Mouse (Mus musculus) brain, embryonic 14.5 days (tissue): Measurements from ENCODE around the gene Macf1. TPM values are rescaled to one million over a fixed set of nuclear protein-coding genes. Genes with fewer than 3 reads are reported as not detected.

Source experiments
- DNase-seq: peaks from one replicate; pipeline ENCODE4 v3.0.0-alpha.2; 2011; ENCODE audit warnings: low read depth
- CTCF ChIP-seq: fragments of 200-500 bp; IDR thresholded peaks from 2 replicates; pipeline ENCODE4 v1.5.1; 2012; ENCODE audit warnings: inconsistent platforms, mild to moderate bottlenecking, moderate library complexity, borderline replicate concordance; ENCODE audit not compliant: insufficient read depth, insufficient read length; ENCODE audit errors: extremely low read depth
- POLR2A ChIP-seq: fragments of 200-500 bp; IDR thresholded peaks from 2 replicates; pipeline ENCODE4 v1.6.1; 2012; ENCODE audit warnings: mild to moderate bottlenecking, inconsistent platforms, borderline replicate concordance; ENCODE audit not compliant: poor library complexity, insufficient read depth, insufficient read length, severe bottlenecking; ENCODE audit errors: extremely low read depth
- polyA plus RNA-seq: library from polyadenylated mRNA; depleted of rRNA; stranded (reverse); fragments of >200 nt; gene quantifications from 2 replicates; pipeline ENCODE4 v1.2.3, GENCODE M21; 2012

Gene Macf1
- polyA plus RNA-seq, 1 experiment, result 183 TPM

DNA sequence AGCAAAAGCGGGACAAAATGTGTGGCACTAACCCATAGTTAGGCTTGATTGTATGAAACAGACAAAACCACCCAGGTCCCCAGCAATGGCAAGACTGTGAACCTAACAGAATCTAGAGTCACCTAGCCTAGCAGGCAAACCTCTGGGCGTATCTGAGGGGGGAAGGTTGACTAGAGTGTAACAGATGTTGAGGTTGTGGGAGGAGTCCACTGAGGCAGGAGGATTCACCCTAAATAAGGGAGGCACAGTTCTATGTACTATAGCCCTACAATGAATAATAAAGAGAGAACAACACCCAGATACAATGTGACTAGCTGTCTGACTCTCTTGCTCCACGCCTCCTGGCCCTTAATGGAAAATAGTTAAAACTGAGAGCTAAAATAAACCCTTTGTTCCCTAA is 7.9 kb upstream of the Macf1 start:
- no peak for DNase-seq
- TF ChIP-seq CTCF, result no peak
- TF ChIP-seq POLR2A, result no peak

DNA sequence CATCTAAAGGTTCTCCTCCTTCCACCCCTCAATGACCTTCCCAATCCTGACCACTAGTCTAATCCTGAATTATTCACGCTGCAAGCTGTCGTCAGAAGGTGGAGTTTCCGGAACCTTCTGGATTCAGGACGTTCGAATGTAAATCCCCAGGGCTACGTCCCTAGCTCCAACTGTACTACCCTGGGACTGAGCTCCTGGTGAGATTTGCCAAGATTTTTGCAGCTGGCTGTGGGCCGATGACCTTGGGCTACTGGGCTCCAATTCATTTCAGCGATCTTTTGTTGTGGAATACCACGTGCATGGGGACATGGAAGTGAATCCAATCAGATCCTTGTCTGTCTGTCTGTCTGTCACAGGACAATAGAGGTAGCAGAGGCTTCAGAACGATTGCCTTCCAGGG is 6.2 kb upstream of the Macf1 start:
- DNase-seq, result no peak
- TF ChIP-seq CTCF, result no peak
- no peak for TF ChIP-seq POLR2A

DNA sequence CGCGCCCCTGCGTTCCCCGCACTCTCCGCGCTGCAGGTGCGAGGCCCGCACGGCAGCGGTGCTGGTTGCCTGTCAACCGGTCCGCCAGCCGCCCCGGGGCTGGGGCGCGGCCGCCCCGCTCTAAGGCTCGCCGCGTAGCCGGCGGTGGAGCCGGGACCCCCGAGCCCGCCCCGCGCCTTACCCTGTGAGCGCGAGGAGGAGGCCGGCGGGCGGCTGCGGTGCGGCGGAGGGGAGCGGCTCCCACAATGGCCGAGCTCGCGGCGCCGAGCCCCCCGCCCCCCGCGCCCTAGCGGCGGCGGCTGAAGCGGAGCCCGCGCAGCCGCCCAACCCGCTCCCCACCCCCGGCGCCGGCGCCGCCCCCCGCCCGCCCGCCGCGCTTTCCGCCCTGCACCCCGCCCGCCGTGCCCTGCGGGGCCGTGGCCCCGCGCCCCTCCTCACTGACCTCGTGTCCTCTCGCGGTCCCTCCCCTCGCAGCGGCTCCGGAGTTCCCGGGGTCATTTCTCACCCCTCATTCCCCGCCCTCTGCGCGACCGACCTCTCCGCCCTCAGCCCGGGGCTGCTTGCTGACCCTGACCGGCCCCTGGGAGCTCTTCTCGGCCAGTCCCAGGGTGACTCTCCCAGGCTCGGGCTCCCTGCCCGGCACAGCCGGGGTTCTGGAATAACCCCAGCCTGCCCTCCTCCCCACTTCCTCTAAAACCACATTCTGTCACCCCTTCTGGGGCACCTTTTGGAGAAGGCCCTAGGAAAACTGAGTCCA is 3.0 kb upstream of the Macf1 start:
- TF ChIP-seq POLR2A (peak; percentile 70), CTCF (no peak)
- DNase-seq, result peak; percentile 59

DNA sequence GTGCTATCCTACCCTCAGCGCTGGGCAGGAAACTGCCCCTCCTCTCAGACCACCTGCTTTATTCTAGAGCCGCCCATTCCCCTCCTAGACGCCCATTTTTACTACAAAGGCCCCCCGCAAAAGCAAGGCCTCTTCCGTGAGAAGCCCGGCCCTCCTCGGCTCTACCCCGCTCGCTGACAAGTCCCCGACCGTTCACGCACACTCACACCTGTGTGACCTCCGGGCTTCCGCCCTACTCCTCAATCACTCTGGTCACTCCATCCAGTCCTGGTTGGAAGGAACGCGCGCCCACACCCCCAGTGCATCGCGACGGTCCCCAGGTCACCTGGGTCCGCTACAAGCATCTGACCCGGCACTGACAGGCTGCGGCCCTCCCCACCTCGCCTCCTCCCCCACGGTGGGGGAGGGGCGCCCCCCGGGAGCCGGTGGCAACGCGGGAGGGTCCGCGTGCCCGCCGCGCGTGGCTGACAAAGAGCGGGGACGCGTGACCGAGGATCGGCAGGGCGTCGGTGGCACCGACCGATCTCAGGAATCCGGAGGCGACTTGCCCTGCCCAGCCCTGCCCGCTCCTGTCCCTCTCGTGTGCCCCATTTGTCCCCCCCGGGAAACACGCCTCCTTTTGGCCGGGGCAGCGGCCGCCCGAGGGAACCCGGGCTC is 2.3 kb upstream of the Macf1 start:
- TF ChIP-seq POLR2A (0 out of 2 replicates have a peak, but pooled peaks have one; percentile 32), CTCF (no peak)
- DNase-seq, result peak; percentile 61

DNA sequence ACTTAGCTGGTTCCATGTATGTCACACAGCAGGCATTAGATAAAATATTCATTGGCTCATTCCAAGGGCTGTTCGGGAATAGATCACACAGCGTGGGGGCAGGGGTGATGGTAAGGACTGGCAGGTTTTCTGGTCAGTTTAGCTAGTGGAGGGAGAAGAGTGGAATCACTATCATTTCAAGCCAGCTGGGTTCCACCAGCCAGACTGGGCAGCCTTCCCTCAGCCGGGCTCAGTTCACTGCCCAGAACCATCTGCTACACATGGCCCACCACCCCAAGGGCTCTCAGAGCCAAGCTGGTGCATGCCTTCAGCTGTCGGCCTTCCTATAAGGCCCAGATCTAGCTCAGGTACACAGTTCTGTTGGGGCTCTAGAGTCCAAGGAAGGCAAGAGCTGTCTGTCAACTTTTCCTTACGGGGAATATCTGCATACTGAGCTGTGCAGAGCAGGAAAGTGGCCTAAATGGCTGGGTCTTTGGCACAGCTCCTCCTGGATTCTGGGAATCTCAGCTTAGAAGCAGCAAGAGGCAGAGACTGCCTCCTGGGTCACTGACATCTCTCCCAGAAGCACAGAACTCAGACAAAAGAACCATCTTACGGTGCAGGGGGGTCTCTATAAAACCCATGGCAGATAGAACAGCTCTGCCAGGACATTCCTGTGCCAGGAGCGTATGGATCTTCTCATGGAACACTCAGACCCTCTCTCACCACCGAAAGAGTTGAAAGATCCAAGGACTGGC is 1.5 kb upstream of the Macf1 start:
- peak; percentile 44 for DNase-seq
- no peak for TF ChIP-seq CTCF
- TF ChIP-seq POLR2A, result no peak

DNA sequence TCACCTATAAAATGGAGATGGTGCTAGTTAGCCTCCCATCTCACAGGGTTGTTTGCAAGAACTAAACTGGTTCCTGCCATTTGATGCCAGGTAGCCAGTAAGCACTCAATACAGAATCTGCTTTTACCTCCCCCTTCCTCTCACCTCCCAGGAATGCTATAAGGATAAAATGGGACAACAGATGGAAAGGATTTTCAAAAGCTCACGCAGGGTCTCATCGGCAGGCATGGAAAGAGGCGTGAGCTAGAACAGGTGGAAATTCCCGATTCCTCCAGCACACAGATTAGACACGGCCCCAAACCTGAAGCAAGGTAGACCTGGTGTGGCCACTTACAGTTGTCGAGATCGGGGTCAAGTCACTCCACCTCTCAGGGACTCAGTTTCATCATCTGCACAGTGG is 886 bp upstream of the Macf1 start:
- TF ChIP-seq CTCF, result no peak
- TF ChIP-seq POLR2A, result no peak
- no peak for DNase-seq

DNA sequence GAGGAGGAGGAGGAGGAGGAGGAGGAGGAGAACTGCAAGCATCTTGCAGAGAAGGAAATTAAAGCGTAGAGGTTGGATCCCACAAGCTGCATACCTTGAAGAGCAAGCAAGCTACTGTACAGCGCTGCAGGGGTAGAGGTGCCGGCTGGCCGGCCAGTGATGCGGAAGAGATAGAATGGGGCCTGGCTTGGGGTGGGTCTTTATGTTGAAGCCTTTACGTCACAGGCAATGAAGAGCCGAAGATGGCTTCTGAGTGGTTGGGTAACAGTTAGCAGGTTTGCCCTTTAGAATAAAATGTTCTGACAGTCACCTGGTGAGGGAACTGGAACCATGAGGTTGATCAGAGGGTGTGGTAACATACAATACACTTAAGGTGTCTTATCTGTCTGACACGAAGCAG is 1.9 kb downstream of the Macf1 start:
- TF ChIP-seq POLR2A (no peak), CTCF (no peak)
- DNase-seq, result no peak

DNA sequence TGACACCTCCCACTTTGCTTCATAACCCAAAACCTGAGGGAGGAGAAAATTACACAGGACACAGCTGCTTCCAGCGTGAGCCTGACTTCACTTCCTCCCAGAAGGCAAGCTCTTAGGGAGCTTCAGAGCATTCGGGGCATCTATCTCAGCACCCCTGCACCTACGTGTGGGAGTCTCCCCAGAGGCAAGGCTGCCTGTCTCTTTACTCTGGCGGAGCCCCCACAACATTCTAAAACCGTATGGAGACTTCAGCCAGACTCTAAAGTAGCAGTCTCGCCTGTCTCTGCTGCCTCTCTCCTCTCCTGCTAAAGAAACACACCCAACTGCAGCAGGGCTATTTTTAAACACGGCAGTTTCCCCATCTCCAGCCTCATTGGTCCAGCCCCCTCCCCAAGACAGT is 3.2 kb downstream of the Macf1 start:
- TF ChIP-seq POLR2A (no peak), CTCF (no peak)
- DNase-seq, result no peak

DNA sequence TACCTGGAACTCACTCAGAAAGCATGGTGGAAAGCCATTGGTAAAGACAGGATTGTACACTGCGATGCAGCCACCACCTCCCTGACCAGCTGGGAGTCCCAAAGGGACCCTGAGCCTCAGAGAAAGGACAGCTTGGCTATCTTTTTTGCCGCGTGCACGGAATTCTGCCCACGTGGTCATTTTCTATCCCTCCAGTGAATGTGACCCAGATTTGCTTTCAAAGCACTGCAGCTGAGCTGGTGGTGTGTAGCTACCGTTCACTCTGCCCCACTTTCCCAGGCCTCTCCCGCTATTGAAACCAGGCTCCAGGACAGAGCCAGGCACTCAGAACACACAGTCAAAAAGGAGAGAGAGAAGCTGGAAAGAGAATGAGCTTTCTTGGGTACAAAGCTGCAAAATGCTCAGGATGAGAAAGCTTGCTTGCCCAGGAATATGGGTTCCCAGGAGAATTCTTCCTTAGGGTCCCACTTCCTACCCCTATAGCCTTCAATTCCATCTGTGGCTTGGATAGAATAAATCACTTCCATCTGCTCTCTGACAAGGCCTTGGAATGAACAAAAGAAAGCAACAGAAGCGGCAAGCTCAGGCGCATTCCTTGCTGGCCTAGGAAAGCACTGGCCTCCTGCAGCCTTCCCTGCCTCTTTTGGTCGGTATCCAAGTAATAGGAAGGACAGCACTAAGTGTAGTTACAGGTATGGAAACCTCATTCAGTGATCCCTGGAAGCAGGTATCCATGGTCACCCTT is 6.9 kb downstream of the Macf1 start:
- peak; percentile 80 for DNase-seq
- TF ChIP-seq CTCF (no peak), POLR2A (no peak)

DNA sequence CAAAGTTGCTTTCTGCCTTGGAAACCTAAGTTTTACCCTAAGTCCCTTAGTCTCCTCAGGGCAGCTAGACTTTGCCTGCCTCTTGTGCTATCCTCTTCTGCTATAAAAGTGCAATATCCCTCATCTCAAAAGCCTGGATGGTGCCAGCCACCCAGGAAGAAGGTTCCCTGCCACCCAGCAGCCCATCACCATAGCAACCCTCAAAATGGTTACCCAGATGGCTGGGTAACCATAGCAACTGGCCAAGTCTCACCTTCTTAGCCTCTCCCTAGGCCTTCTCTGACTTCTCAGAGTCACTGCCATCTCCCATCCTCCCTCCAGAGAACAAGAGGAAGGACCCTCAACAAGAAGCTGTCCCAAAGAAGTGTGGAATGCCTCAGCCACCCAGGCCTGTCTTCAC is 13.6 kb downstream of the Macf1 start:
- TF ChIP-seq POLR2A (no peak), CTCF (no peak)
- peak; percentile 75 for DNase-seq

DNA sequence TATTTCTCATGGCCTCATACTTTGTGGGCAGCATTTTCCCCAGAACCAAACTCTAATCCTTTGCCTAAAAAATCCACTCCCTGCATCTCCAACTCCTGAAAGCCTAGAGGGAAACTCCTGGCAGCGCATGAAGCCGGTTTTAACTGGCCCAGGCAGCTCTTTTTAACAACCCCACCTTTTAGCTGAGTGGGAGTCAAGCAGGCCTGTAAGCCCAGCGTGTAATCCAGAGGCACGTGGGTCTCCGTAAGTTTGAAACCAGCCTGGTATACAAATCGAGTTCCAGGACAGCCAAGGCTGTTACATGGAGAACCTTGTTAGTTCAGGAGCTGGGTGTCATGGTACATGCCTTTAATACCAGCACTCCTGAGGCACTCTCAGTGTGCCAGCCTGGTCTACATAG is 14.5 kb downstream of the Macf1 start:
- no peak for DNase-seq
- no peak for TF ChIP-seq POLR2A
- no peak for TF ChIP-seq CTCF

DNA sequence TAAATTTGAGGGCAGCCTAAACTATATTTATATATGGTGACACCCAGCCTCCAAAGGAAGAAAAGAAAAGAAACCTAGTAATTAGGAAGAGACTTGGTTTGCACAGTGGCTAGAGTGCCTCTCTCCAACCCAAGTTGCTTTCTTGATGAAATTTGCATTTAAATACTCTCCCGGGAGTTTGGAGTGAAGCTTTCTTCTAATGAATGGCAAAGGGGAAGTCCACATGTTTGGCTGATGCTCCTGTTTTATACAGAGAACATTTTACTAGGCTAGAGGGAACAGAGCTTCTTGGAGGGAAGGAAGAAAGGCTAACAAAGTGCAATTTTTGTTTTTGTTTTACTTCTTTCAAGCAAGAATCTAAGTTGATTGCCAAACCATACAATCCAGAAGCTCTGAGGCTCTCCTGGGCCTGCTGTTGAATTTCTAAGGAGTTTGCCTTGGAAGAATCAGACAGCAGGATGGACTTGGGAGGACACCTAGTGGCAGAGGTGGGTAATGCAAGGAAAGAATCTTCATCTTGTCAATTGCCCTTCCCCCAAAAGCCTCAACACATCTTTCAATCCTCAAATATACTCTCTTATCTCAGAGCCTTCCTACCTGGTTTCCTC is 16.8 kb downstream of the Macf1 start:
- DNase-seq, result peak; percentile 95
- TF ChIP-seq CTCF, result peak; percentile 92
- no peak for TF ChIP-seq POLR2A
